Mouse (Mus musculus): ENCODE results near the gene Nt5m. TPM values are rescaled to one million over a fixed set of nuclear protein-coding genes. Genes with fewer than 3 reads are reported as not detected.

Gene Nt5m
- total RNA-seq, 1 experiment from 2014 or later, result 8.1 TPM

GRCm38 (mm10) chr11:59895316-59895715 lies 56.1 kb downstream of the Nt5m start:
- no peak for ATAC-seq (replicated peaks; ENCODE audit: insufficient number of reproducible peaks, low FRiP score, low TSS enrichment, poor library complexity, severe bottlenecking)

GRCm38 (mm10) chr11:59897981-59898599 lies 58.8 kb downstream of the Nt5m start:
- ATAC-seq (replicated peaks; ENCODE audit: insufficient number of reproducible peaks, low FRiP score, low TSS enrichment, poor library complexity, severe bottlenecking), result no peak

DNA sequence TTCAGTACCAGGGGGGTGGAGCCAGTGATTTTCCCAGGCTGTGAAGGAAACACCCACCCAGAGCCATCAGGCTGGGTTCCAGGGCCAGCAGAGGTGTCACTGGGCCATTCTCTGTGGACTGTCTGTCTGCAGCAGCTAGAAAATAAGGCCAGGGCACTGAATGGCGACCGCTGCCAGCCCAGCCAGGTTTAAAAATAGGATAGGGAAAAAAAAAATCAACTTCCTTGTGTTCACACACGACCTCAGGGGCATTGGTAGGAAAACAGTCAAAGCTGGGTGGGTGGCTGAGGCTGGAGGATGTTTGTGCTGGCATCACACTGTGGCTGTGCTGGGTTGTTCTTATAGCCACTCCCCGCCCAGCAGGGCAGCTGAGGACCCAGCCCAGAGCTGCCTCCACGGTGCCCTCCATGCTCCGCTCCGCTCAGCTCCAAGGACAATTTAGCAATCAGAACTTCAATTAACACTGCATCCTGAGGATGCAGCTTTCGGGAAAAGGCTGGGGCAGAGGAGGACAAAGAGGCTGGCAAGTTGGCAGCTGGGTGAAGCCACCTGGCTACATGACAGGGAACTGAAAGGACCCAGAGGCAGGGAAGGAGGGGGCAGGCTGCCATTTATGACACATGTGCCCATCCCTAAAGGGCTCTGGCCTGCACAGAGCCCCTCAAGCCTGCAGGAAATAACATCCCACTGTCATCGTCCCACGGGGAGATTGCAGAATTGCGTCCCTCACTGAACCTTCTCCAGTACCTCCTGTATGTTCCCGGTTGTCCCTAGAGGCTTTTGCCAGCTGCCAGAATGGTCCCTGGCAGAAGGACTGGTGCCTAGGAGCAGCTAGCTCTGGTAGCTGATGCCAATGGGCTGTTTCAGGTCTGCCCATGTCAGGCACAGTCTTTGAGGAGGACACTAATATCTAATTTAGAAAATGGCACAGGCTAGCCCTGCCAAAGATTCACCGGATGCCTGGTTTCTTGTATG lies 60.8 kb downstream of the Nt5m start:
- no peak for ATAC-seq (replicated peaks; ENCODE audit: insufficient number of reproducible peaks, low FRiP score, low TSS enrichment, poor library complexity, severe bottlenecking)

- ATAC-seq (replicated peaks; ENCODE audit: insufficient number of reproducible peaks, low FRiP score, low TSS enrichment, poor library complexity, severe bottlenecking), result no peak
These were observed 61.7 kb downstream of the Nt5m start for GRCm38 (mm10) chr11:59900995-59901394.

GRCm38 (mm10) chr11:59902045-59902726 lies 62.9 kb downstream of the Nt5m start:
- ATAC-seq (replicated peaks; ENCODE audit: insufficient number of reproducible peaks, low FRiP score, low TSS enrichment, poor library complexity, severe bottlenecking), result no peak

DNA sequence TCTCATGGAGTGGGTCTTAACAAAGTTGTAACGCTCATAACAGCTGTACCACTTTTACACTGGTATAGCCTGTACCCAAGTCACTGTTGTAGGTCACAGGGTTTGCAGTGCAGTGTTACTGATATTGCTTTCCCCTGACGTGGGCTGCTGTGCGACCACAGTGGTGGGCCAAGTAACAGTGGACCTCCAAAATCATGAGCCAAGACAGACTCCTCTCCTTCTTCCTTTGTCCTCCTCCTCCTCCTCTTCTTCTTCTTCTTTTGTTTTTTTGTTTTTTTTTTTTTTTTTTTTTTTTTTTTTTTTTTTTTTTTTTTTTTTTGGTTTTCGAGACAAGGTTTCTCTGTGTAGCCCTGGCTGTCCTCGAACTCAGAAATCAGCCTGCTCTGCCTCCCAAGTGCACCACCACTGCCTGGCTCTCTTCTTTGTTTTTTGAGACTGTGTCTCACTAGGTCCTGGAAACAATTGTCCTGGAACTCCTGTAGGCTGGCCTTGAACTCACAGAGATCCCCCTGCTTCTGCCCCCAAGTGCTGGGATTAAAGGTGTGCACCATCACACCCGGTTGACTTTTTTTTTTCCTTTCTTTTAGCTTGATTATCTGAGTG lies 67.4 kb downstream of the Nt5m start:
- no peak for ATAC-seq (replicated peaks; ENCODE audit: insufficient number of reproducible peaks, low FRiP score, low TSS enrichment, poor library complexity, severe bottlenecking)

GRCm38 (mm10) chr11:59908446-59908845 lies 69.2 kb downstream of the Nt5m start:
- ATAC-seq (replicated peaks; ENCODE audit: insufficient number of reproducible peaks, low FRiP score, low TSS enrichment, poor library complexity, severe bottlenecking), result no peak

DNA sequence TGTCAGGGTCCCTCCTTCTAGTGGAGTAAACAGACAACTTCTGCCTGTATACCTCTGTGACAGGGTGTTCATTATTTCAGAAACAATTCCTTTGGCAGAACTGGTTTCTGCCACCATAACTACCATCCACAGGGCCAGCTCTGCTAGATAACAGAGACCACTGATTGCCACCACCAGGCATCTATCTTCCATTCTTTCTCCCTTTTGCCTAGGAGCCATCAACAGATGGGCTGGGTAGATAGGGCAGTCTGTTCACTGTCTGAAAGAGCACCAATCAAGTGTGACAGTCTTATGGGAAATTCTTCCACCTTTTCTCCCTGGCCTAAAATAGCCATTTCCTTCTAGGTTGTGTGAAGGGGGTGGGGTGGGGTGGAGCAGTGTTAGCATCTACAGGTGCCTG lies 71.3 kb downstream of the Nt5m start:
- no peak for ATAC-seq (replicated peaks; ENCODE audit: insufficient number of reproducible peaks, low FRiP score, low TSS enrichment, poor library complexity, severe bottlenecking)

- no peak for ATAC-seq (replicated peaks; ENCODE audit: insufficient number of reproducible peaks, low FRiP score, low TSS enrichment, poor library complexity, severe bottlenecking)
These were observed 72.3 kb downstream of the Nt5m start for GRCm38 (mm10) chr11:59911523-59911922.

DNA sequence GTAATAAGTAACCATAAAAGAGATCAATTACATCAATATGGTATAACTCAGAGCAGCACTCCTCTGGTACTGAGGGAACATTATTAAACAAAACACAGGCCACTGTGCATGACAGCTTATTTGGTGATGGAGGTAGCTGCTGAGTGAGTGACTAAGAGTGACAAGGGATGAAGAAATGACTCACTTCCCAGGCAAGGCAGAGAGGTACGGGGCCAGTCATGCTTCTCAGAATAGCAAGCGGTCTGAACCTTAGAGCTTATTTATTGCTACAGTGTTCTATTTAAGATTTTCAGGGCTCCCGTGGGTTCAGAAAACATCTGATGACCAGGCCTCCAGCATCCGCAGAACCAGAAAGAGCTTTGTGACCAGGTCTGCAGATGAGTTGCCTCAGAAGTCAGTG lies 74.5 kb downstream of the Nt5m start:
- no peak for ATAC-seq (replicated peaks; ENCODE audit: insufficient number of reproducible peaks, low FRiP score, low TSS enrichment, poor library complexity, severe bottlenecking)

GRCm38 (mm10) chr11:59918014-59918413 lies 78.8 kb downstream of the Nt5m start:
- no peak for ATAC-seq (replicated peaks; ENCODE audit: insufficient number of reproducible peaks, low FRiP score, low TSS enrichment, poor library complexity, severe bottlenecking)

- no peak for ATAC-seq (replicated peaks; ENCODE audit: insufficient number of reproducible peaks, low FRiP score, low TSS enrichment, poor library complexity, severe bottlenecking)
These were observed 80.2 kb downstream of the Nt5m start for GRCm38 (mm10) chr11:59919401-59919800.

DNA sequence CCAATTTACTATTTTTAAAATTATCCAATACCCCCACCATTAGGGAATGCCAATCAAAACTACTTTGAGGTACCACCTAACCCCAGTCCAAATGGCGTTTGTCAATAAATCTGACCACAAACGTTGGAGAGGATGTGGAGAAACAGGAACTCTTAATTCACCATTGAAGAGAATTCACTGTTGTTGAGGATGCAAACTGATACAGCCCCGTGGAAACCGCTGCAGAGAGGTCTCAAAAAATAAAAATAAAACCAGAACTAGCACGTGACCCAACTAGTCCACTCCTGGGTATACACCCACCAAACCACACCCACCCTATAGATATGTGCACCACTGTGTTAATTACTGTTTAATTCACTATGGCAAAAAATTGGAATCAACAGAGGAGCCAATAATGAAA lies 81.1 kb downstream of the Nt5m start:
- ATAC-seq (replicated peaks; ENCODE audit: insufficient number of reproducible peaks, low FRiP score, low TSS enrichment, poor library complexity, severe bottlenecking), result no peak

DNA sequence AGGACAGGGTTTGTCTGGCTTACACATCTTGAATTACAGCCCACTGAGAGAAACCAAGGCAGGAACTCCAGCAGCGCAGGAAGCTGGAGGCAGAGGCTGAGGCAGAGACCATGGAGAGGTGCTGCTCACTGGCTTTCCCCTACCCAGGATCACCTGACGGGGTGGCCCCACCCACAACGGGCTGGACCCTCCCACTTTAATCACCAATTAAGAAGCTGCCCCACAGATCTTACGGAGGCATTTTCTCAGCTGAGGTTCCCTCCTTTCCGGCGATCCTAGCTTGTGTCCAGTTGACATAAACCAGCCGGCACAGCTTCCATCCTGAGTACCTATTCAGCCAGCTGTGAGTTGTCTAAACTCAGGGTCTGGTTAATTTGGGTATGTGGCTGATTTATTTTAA lies 82.0 kb downstream of the Nt5m start:
- ATAC-seq (replicated peaks; ENCODE audit: insufficient number of reproducible peaks, low FRiP score, low TSS enrichment, poor library complexity, severe bottlenecking), result no peak

DNA sequence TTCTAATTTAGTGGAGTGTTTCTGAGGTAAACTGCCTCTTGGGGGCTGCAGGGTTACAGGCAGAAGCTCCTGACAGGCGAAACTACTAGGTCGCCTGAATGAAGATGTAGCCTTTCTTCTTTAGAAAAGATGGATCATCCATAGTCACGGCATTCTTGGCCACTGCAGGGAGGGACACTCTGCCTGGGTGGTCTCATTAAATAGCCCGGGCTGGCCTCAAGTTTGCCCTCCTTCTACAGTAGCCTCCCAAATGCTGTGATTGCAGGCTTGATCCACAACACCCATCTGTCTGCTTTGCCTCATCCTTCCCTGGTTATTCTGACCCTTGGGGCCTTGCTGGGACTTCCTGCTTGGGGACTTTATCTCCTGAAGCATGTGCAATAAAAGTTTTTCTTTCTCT lies 90.8 kb downstream of the Nt5m start:
- ATAC-seq (replicated peaks; ENCODE audit: insufficient number of reproducible peaks, low FRiP score, low TSS enrichment, poor library complexity, severe bottlenecking), result no peak

Other genes starting within 250 kb of the Nt5m start
- not detected in 3 replicates for gene Olfr223, start 246.2 kb upstream of the Nt5m start, total RNA-seq (2017)
- 38.2 to 66.7 TPM (median 55.7 TPM) in 3 replicates for gene Mprip, start 178.1 kb upstream of the Nt5m start, total RNA-seq (2017)
- not detected in 3 replicates for gene Pld6, start 51.8 kb upstream of the Nt5m start, total RNA-seq (2017)
- gene Flcn, start 29.4 kb upstream of the Nt5m start, total RNA-seq (2017), result 20.4 to 40.6 TPM (median 27.9 TPM) in 3 replicates
- 92.3 to 107 TPM (median 102 TPM) in 3 replicates for gene Cops3, start 391 bp downstream of the Nt5m start, total RNA-seq (2017)
- gene Med9, start 108.8 kb downstream of the Nt5m start, total RNA-seq (2017), result 3.5 to 4.9 TPM (median 4.6 TPM) in 3 replicates
- 1.2 TPM in 1 of 3 replicates, not detected in the others for gene Rasd1, start 125.5 kb downstream of the Nt5m start, total RNA-seq (2017)
- gene Pemt, start 207.0 kb downstream of the Nt5m start, total RNA-seq (2017), result not detected in 3 replicates